Mouse (Mus musculus): Measurements from ENCODE around the gene Rbm20.

The Rbm20 gene

GRCm38 (mm10) chr19:53726755-53727154 is 49.6 kb downstream of the Rbm20 start:
- CTCF ChIA-PET: interaction anchor here (0.5 to 1.8 kb wide), 20 partner anchors 8 to 357 kb away, joined by 3 to 10 read pairs (median 4); partner anchors contain the start of gene Bbip1 (in 1 of the 4)

GRCm38 (mm10) chr19:53727277-53727676 is 50.2 kb downstream of the Rbm20 start:
- CTCF ChIA-PET: interaction anchor here (0.5 to 1.8 kb wide), 21 partner anchors 8 to 358 kb away, joined by 3 to 10 read pairs (median 4); partner anchors contain the start of gene Bbip1 (in 1 of the 4)

More at GRCm38 (mm10) chr19:53726755-53727154, 49.6 kb downstream of the Rbm20 start:
- POLR2A ChIA-PET: interaction anchor here (0.6 to 7.9 kb wide), 77 partner anchors 10 to 585 kb away, joined by 3 to 203 read pairs (median 4); partner anchors contain the start of genes Rbm20 (in 2 of the 4), Bbip1 (in 1 of the 4), Shoc2 (in 1 of the 4) and Smc3 (in 1 of the 4)

GRCm38 (mm10) chr19:53727886-53728669 is 51.0 kb downstream of the Rbm20 start:
- CTCF ChIA-PET: interaction anchor here in 3 of 4 experiments (0.6 to 2.6 kb wide), 11 partner anchors 11 to 325 kb away, joined by 3 to 7 read pairs (median 4); partner anchors contain the start of gene Rbm20 (in 1 of the 3)
- POLR2A ChIA-PET: interaction anchor here (0.5 to 7.9 kb wide), 60 partner anchors 8 to 676 kb away, joined by 3 to 203 read pairs (median 6); partner anchors contain the start of genes Rbm20 (in 2 of the 4) and Smc3 (in 1 of the 4)

More at GRCm38 (mm10) chr19:53727277-53727676, 50.2 kb downstream of the Rbm20 start:
- POLR2A ChIA-PET: interaction anchor here (0.6 to 7.9 kb wide), 80 partner anchors 8 to 676 kb away, joined by 3 to 203 read pairs (median 4); partner anchors contain the start of genes Rbm20 (in 2 of the 4), Bbip1 (in 1 of the 4), Shoc2 (in 1 of the 4) and Smc3 (in 1 of the 4)

- ChIA-PET CTCF (interaction anchor here in 3 of 4 experiments (0.6 to 2.6 kb wide), 5 partner anchors 11 to 336 kb away, joined by 3 to 6 read pairs (median 3); no protein-coding TSS in a partner anchor), POLR2A (interaction anchor here in 3 of 4 experiments (0.6 to 7.9 kb wide), 22 partner anchors 9 to 161 kb away, joined by 3 to 203 read pairs (median 4); partner anchors contain the start of gene Rbm20 (in 1 of the 3))
Observed at GRCm38 (mm10) chr19:53729919-53730318, 52.8 kb downstream of the Rbm20 start.

GRCm38 (mm10) chr19:53731761-53732201 is 54.7 kb downstream of the Rbm20 start:
- ChIA-PET POLR2A (interaction anchor here (0.6 to 1.7 kb wide), 23 partner anchors 10 to 901 kb away, joined by 3 to 23 read pairs (median 4); partner anchors contain the start of gene Smc3 (in 1 of the 4)), CTCF (interaction anchor here in 3 of 4 experiments (0.8 to 4.0 kb wide), 5 partner anchors 16 to 110 kb away, joined by 3 to 33 read pairs (median 4); no protein-coding TSS in a partner anchor)

- POLR2A ChIA-PET: interaction anchor here in 3 of 4 experiments (0.6 to 2.4 kb wide), 15 partner anchors 18 to 340 kb away, joined by 3 to 12 read pairs (median 4); partner anchors contain the start of gene Smc3 (in 2 of the 3)
- CTCF ChIA-PET: interaction anchor here (0.5 to 4.0 kb wide), 45 partner anchors 8 to 341 kb away, joined by 3 to 33 read pairs (median 4); partner anchors contain the start of gene Smc3 (in 1 of the 4)
Observed at GRCm38 (mm10) chr19:53734845-53735244, 57.7 kb downstream of the Rbm20 start.

GRCm38 (mm10) chr19:53738701-53739131 is 61.6 kb downstream of the Rbm20 start:
- POLR2A ChIA-PET: interaction anchor here in 3 of 4 experiments (0.6 to 3.5 kb wide), 16 partner anchors 9 to 1950 kb away, joined by 3 to 20 read pairs (median 4); no protein-coding TSS in a partner anchor
- CTCF ChIA-PET: interaction anchor here in 3 of 4 experiments (0.6 to 1.9 kb wide), 7 partner anchors 12 to 1031 kb away, joined by 3 to 10 read pairs (median 3); no protein-coding TSS in a partner anchor

- CTCF ChIA-PET: interaction anchor here in 2 of 4 experiments (0.6 to 1.7 kb wide), 2 partner anchors 91 to 1559 kb away, joined by 5 to 6 read pairs; no protein-coding TSS in a partner anchor
- POLR2A ChIA-PET: interaction anchor here in 3 of 4 experiments (0.5 to 3.5 kb wide), 12 partner anchors 10 to 91 kb away, joined by 3 to 20 read pairs (median 6); no protein-coding TSS in a partner anchor
Observed at GRCm38 (mm10) chr19:53739570-53740266, 62.6 kb downstream of the Rbm20 start.

- POLR2A ChIA-PET: interaction anchor here in 3 of 4 experiments (0.5 to 1.8 kb wide), 12 partner anchors 9 to 195 kb away, joined by 3 to 6 read pairs (median 4); partner anchors contain the start of gene Smc3 (in 2 of the 3)
- CTCF ChIA-PET: interaction anchor here (0.5 to 3.0 kb wide), 7 partner anchors 11 to 1646 kb away, joined by 3 to 9 read pairs (median 3); no protein-coding TSS in a partner anchor
Observed at GRCm38 (mm10) chr19:53740750-53741380, 63.8 kb downstream of the Rbm20 start.

GRCm38 (mm10) chr19:53741902-53742301 is 64.8 kb downstream of the Rbm20 start:
- CTCF ChIA-PET: interaction anchor here (0.7 to 3.0 kb wide), 5 partner anchors 11 to 93 kb away, joined by 3 to 9 read pairs (median 3); no protein-coding TSS in a partner anchor
- POLR2A ChIA-PET: interaction anchor here in 3 of 4 experiments (0.6 to 1.3 kb wide), 8 partner anchors 10 to 161 kb away, joined by 3 to 5 read pairs (median 3); partner anchors contain the start of gene Smc3 (in 1 of the 3)

GRCm38 (mm10) chr19:53745354-53745753 is 68.2 kb downstream of the Rbm20 start:
- ChIA-PET CTCF (interaction anchor here in 1 of 4 experiments (0.9 kb wide), 1 partner anchor 16 kb away, joined by 4 read pairs; no protein-coding TSS in a partner anchor), POLR2A (interaction anchor here in 1 of 4 experiments (1.9 kb wide), 1 partner anchor 93 kb away, joined by 4 read pairs; no protein-coding TSS in a partner anchor)

- ChIA-PET POLR2A (interaction anchor here in 2 of 4 experiments (0.6 to 0.7 kb wide), 2 partner anchors 157 to 306 kb away, joined by 3 read pairs; no protein-coding TSS in a partner anchor), CTCF (interaction anchor here in 1 of 4 experiments (0.7 kb wide), 1 partner anchor 31 kb away, joined by 5 read pairs; no protein-coding TSS in a partner anchor)
Observed at GRCm38 (mm10) chr19:53746116-53746515, 69.0 kb downstream of the Rbm20 start.

- ChIA-PET CTCF (interaction anchor here in 3 of 4 experiments (0.6 to 1.9 kb wide), 11 partner anchors 10 to 503 kb away, joined by 3 to 7 read pairs (median 3); no protein-coding TSS in a partner anchor), POLR2A (interaction anchor here in 3 of 4 experiments (0.7 to 1.8 kb wide), 19 partner anchors 11 to 1091 kb away, joined by 3 to 10 read pairs (median 3); partner anchors contain the start of gene Dusp5 (in 1 of the 3))
Observed at GRCm38 (mm10) chr19:53748236-53748775, 71.2 kb downstream of the Rbm20 start.

GRCm38 (mm10) chr19:53749326-53749725 is 72.2 kb downstream of the Rbm20 start:
- CTCF ChIA-PET: interaction anchor here in 2 of 4 experiments (0.6 to 1.9 kb wide), 4 partner anchors 9 to 384 kb away, joined by 3 to 7 read pairs (median 4); no protein-coding TSS in a partner anchor
- POLR2A ChIA-PET: interaction anchor here in 2 of 4 experiments (0.7 to 1.3 kb wide), 5 partner anchors 9 to 1254 kb away, joined by 3 to 13 read pairs (median 4); no protein-coding TSS in a partner anchor

- CTCF ChIA-PET: interaction anchor here in 3 of 4 experiments (0.6 to 1.9 kb wide), 5 partner anchors 17 to 216 kb away, joined by 3 to 5 read pairs (median 4); partner anchors contain the start of gene Smc3 (in 1 of the 3)
- POLR2A ChIA-PET: interaction anchor here in 2 of 4 experiments (0.5 to 2.2 kb wide), 5 partner anchors 19 to 357 kb away, joined by 3 to 6 read pairs (median 3); no protein-coding TSS in a partner anchor
Observed at GRCm38 (mm10) chr19:53751420-53752185, 74.5 kb downstream of the Rbm20 start.

All from embryonic stem cell, embryonic (primary cell).